Mouse (Mus musculus) midbrain, postnatal 0 days (tissue): ENCODE results near the gene Qpctl. TPM values are rescaled to one million over a fixed set of nuclear protein-coding genes. Genes with fewer than 3 reads are reported as not detected.
A peak's percentile ranks its signal among the peaks of the same experiment; 100 is the strongest.

Experiments used
- ATAC-seq: fragments of 200-750 bp; cut with Nextera tagmentation; 2 replicates; pipeline ENCODE4 v1.8.0; 2017; ENCODE audit warnings: moderate number of reproducible peaks, mild to moderate bottlenecking, moderate TSS enrichment, moderate library complexity; ENCODE audit not compliant: low FRiP score
- DNase-seq: peaks from one replicate; pipeline ENCODE4 v3.0.0-alpha.2; 2015; ENCODE audit warnings: low spot score
- H3K27ac ChIP-seq: fragments of 300-500 bp; sonication (generic); 2 replicates; pipeline ENCODE4 v1.5.1; 2014; ENCODE audit warnings: low read depth, mild to moderate bottlenecking, low read length, mixed read lengths
- H3K27me3 ChIP-seq: fragments of 300-500 bp; sonication (generic); 2 replicates; pipeline ENCODE4 v1.6.1; 2014; ENCODE audit warnings: low read length, control low read depth, mixed read lengths; ENCODE audit not compliant: insufficient read depth
- H3K36me3 ChIP-seq: fragments of 300-500 bp; sonication (generic); 2 replicates; pipeline ENCODE4 v1.6.1; 2014; ENCODE audit warnings: low read length, control low read depth, mixed read lengths; ENCODE audit not compliant: insufficient read depth
- H3K4me1 ChIP-seq: fragments of 300-500 bp; sonication (generic); 2 replicates; pipeline ENCODE4 v1.6.1; 2014; ENCODE audit warnings: mild to moderate bottlenecking, control low read depth, antibody characterized with exemption, low read length, mixed read lengths; ENCODE audit not compliant: insufficient read depth
- H3K4me2 ChIP-seq: fragments of 300-500 bp; sonication (generic); 2 replicates; pipeline ENCODE4 v1.6.1; 2014; ENCODE audit warnings: low read depth, mild to moderate bottlenecking, low read length, mixed read lengths; ENCODE audit not compliant: poor library complexity, severe bottlenecking
- H3K4me3 ChIP-seq: fragments of 300-500 bp; sonication (generic); 2 replicates; pipeline ENCODE4 v1.5.1; 2014; ENCODE audit warnings: low read depth, mild to moderate bottlenecking, low read length, moderate library complexity
- H3K9ac ChIP-seq: fragments of 300-500 bp; sonication (generic); replicated peaks from 2 replicates; pipeline ENCODE4 v1.6.1; 2014; ENCODE audit warnings: mild to moderate bottlenecking, low read length, moderate library complexity, mixed read lengths; ENCODE audit not compliant: poor library complexity, severe bottlenecking
- H3K9me3 ChIP-seq: fragments of 300-500 bp; sonication (generic); 2 replicates; pipeline ENCODE4 v1.6.1; 2016; ENCODE audit warnings: low read length, control low read depth
- CTCF ChIP-seq: IDR thresholded peaks from 2 replicates; pipeline ENCODE4 v1.5.1; 2016; ENCODE audit warnings: antibody characterized with exemption, mild to moderate bottlenecking
- WGBS: fragments of 180-500 bp; shearing (Covaris S2); extraction: QIAGEN DNeasy Blood & Tissue Kit; methylation state at CpG from one replicate; pipeline ENCODE4 v1.1.7; 2014; 5-methylcytosine and 5-hydroxymethylcytosine counted together
- polyA plus RNA-seq: library from polyadenylated mRNA; unstranded; fragments of >200 nt; fragmentation: Nextera tagmentation; extraction: Ambion mirVana; gene quantifications from 2 replicates; pipeline ENCODE4 v1.2.1, GENCODE M21; 2015
- total RNA-seq: library from RNA; depleted of rRNA; stranded (reverse); fragments of >200 nt; gene quantifications from 2 replicates; pipeline ENCODE4 v1.2.3, GENCODE M21; 2014

Gene Qpctl
- total and polyA plus RNA-seq, 2 experiments from 2014 or later, result 17.3 to 30.2 TPM

- Histone ChIP-seq H3K36me3 (peaks cover 44% of the 10 kb centered on the region), H3K27me3 (no peaks in the 10 kb centered on the region), H3K27ac (no peak overlapping the region), H3K4me3 (no peak overlapping the region), H3K9ac (no peak overlapping the region), H3K9me3 (no peaks in the 10 kb centered on the region), H3K4me2 (no peak overlapping the region), H3K4me1 (no peaks in the 10 kb centered on the region)
- DNase-seq (no peak), ATAC-seq (no peak)
- WGBS, result 95% methylated on average over 13 of the region's 13 CpGs
- no peak for TF ChIP-seq CTCF
Observed at GRCm38 (mm10) chr7:19136168-19136567, 12.9 kb downstream of the Qpctl start.

- no peaks in the 10 kb centered on the region for H3K4me1 ChIP-seq
- ATAC-seq, result peak; percentile 98
- peak overlapping the region; percentile 90 for H3K27ac ChIP-seq
- peak; percentile 99 for DNase-seq
- H3K4me3 ChIP-seq, result peak overlapping the region; percentile 39
- under 1% methylated on average over 39 of the region's 39 CpGs for WGBS
- peak overlapping the region; percentile 50 for H3K9ac ChIP-seq
- peak overlapping the region; percentile 62 for H3K4me2 ChIP-seq
- H3K36me3 ChIP-seq, result peaks cover 13% of the 10 kb centered on the region; the same call in 1 of the 2 replicates
- H3K27me3 ChIP-seq, result no peaks in the 10 kb centered on the region
- no peaks in the 10 kb centered on the region for H3K9me3 ChIP-seq
- peak; percentile 94 for TF ChIP-seq CTCF
Observed at GRCm38 (mm10) chr7:19131324-19131848, 17.7 kb downstream of the Qpctl start.

- no peaks in the 10 kb centered on the region for H3K9me3 ChIP-seq
- peaks cover 5% of the 10 kb centered on the region; the same call in 1 of the 2 replicates for H3K36me3 ChIP-seq
- peak; percentile 14; the same call in 1 of the 2 replicates for ATAC-seq
- H3K27ac ChIP-seq, result peak overlapping the region; percentile 90
- peak; percentile 51 for TF ChIP-seq CTCF
- no peak for DNase-seq
- WGBS, result 34% methylated on average over 4 of the region's 4 CpGs
- peak overlapping the region; percentile 45 for H3K4me2 ChIP-seq
- H3K9ac ChIP-seq, result peak overlapping the region; percentile 50
- peak overlapping the region; percentile 27; the same call in 1 of the 2 replicates for H3K4me3 ChIP-seq
- H3K4me1 ChIP-seq, result no peaks in the 10 kb centered on the region
- no peaks in the 10 kb centered on the region for H3K27me3 ChIP-seq
Observed at GRCm38 (mm10) chr7:19130657-19131056, 18.4 kb downstream of the Qpctl start.

GRCm38 (mm10) chr7:19129396-19129795 lies 19.7 kb downstream of the Qpctl start:
- ATAC-seq, result no peak
- no peak overlapping the region for H3K4me2 ChIP-seq
- no peaks in the 10 kb centered on the region for H3K36me3 ChIP-seq
- H3K9me3 ChIP-seq, result no peaks in the 10 kb centered on the region
- no peaks in the 10 kb centered on the region for H3K4me1 ChIP-seq
- DNase-seq, result no peak
- no peak overlapping the region for H3K9ac ChIP-seq
- no peaks in the 10 kb centered on the region for H3K27me3 ChIP-seq
- 97% methylated on average over 5 of the region's 5 CpGs for WGBS
- H3K27ac ChIP-seq, result no peak overlapping the region
- no peak overlapping the region for H3K4me3 ChIP-seq
- TF ChIP-seq CTCF, result no peak

GRCm38 (mm10) chr7:19127744-19128143 lies 21.3 kb downstream of the Qpctl start:
- Histone ChIP-seq H3K9ac (no peak overlapping the region), H3K9me3 (no peaks in the 10 kb centered on the region), H3K4me1 (no peaks in the 10 kb centered on the region), H3K27ac (no peak overlapping the region), H3K36me3 (no peaks in the 10 kb centered on the region), H3K27me3 (no peaks in the 10 kb centered on the region), H3K4me3 (no peak overlapping the region), H3K4me2 (no peak overlapping the region)
- DNase-seq (no peak), ATAC-seq (no peak)
- no peak for TF ChIP-seq CTCF
- 95% methylated on average over 5 of the region's 5 CpGs for WGBS

- Histone ChIP-seq H3K9me3 (no peaks in the 10 kb centered on the region), H3K36me3 (no peaks in the 10 kb centered on the region), H3K27me3 (no peaks in the 10 kb centered on the region), H3K4me2 (no peak overlapping the region), H3K9ac (no peak overlapping the region), H3K27ac (no peak overlapping the region), H3K4me3 (no peak overlapping the region), H3K4me1 (no peaks in the 10 kb centered on the region)
- 86% methylated on average over 6 of the region's 6 CpGs for WGBS
- DNase-seq, result no peak
- ATAC-seq, result no peak
- no peak for TF ChIP-seq CTCF
Observed at GRCm38 (mm10) chr7:19124713-19125112, 24.4 kb downstream of the Qpctl start.
